Mouse (Mus musculus): ENCODE data around the gene Tvp23b. TPM values are rescaled to one million over a fixed set of nuclear protein-coding genes. Genes with fewer than 3 reads are reported as not detected.

Gene Tvp23b
- polyA plus RNA-seq, 1 experiment from 2014 or later, result 35.0 TPM

- no peak overlapping the region for H3K4me3 ChIP-seq
- H3K36me3 ChIP-seq, result no peaks in the 10 kb centered on the region
- no peak overlapping the region for H3K4me2 ChIP-seq
- no peak overlapping the region for H3K27ac ChIP-seq
- no peaks in the 10 kb centered on the region for H3K9me3 ChIP-seq (replicated peaks)
- peaks cover 4% of the 10 kb centered on the region; the same call in 1 of the 2 replicates for H3K4me1 ChIP-seq
- 72% methylated on average over 5 of the region's 5 CpGs for WGBS (ENCODE audit: insufficient replicate concordance)
- no peak for ATAC-seq
- no peak overlapping the region for H3K9ac ChIP-seq
- peaks cover 17% of the 10 kb centered on the region for H3K27me3 ChIP-seq (replicated peaks)
These were observed 10.1 kb upstream of the Tvp23b start for GRCm38 (mm10) chr11:62869201-62869600.

DNA sequence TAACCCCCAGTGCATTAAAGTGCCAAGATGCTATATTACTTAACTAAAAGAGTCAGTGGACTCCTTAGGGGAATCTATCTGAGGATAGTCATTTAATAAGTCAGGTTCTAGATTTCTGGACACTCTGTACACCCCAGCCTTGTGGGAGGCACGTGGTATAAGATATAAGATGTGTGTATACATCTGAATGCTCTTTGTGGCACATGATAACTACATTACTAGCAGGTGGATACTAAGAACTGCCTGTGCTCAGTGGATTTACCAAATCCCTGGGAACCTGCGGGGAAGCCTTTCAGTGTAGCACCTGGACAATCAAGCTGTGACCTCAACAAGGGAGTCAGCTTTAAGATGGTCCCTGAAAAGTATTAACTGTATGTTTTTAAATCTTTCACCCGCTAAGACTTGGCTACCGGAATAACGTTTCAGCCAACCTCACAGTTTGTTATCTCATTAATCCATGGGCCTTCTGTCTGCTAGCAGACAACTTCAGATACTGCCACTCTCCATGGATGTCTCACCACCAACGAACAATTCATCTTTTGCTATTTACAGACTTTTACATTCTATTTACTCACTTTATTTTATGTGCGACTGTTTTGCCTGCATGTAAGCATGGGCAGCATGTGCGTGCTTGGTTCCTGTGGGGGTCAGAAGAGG, 9.4 kb upstream of the Tvp23b start:
- ATAC-seq, result no peak; the same call in 1 of the 2 replicates
- WGBS (ENCODE audit: insufficient replicate concordance), result 52% methylated on average over 8 of the region's 8 CpGs
- Histone ChIP-seq H3K9me3 (replicated peaks) (no peaks in the 10 kb centered on the region), H3K27me3 (replicated peaks) (peaks cover 14% of the 10 kb centered on the region), H3K4me2 (no peak overlapping the region), H3K4me1 (peaks cover 4% of the 10 kb centered on the region; the same call in 1 of the 2 replicates), H3K27ac (no peak overlapping the region), H3K9ac (no peak overlapping the region), H3K4me3 (no peak overlapping the region), H3K36me3 (no peaks in the 10 kb centered on the region)

DNA sequence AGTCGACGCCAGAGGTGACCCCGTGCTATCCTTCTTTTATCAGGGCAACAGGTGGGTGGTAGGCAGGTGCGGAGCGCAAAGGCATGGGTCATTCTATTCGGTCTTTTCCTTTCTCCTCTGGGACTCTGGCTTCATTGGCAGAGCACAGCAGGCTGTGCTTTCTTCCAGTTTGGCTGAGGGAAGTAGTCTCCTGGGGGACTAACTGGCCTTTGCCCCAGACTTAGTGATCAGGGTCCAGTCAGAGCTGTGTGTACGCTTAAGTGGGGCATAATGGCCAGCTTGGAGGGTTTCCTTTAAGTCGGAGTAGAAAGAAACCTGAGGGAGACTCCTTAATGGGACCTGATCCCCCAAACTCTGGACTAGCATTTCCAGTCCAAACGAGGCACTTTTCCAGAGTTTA, 5.8 kb upstream of the Tvp23b start:
- 65% methylated on average over 9 of the region's 9 CpGs for WGBS (ENCODE audit: insufficient replicate concordance)
- Histone ChIP-seq H3K4me3 (no peak overlapping the region), H3K4me1 (peaks cover 4% of the 10 kb centered on the region; the same call in 1 of the 2 replicates), H3K27me3 (replicated peaks) (peaks cover 6% of the 10 kb centered on the region), H3K27ac (no peak overlapping the region), H3K9me3 (replicated peaks) (no peaks in the 10 kb centered on the region), H3K9ac (no peak overlapping the region), H3K36me3 (no peaks in the 10 kb centered on the region), H3K4me2 (no peak overlapping the region)
- ATAC-seq, result no peak

GRCm38 (mm10) chr11:62875696-62876095, 3.6 kb upstream of the Tvp23b start:
- no peak overlapping the region for H3K4me3 ChIP-seq
- peaks cover 12% of the 10 kb centered on the region for H3K4me1 ChIP-seq
- H3K27me3 ChIP-seq (replicated peaks), result peaks cover 6% of the 10 kb centered on the region
- no peaks in the 10 kb centered on the region for H3K9me3 ChIP-seq (replicated peaks)
- H3K9ac ChIP-seq, result no peak overlapping the region
- H3K4me2 ChIP-seq, result no peak overlapping the region
- no peaks in the 10 kb centered on the region for H3K36me3 ChIP-seq
- ATAC-seq, result no peak
- no peak overlapping the region for H3K27ac ChIP-seq
- 76% methylated on average over 1 of the region's 1 CpGs for WGBS (ENCODE audit: insufficient replicate concordance)

GRCm38 (mm10) chr11:62876445-62876844, 2.8 kb upstream of the Tvp23b start:
- Histone ChIP-seq H3K4me3 (no peak overlapping the region), H3K9me3 (replicated peaks) (no peaks in the 10 kb centered on the region), H3K4me1 (peaks cover 14% of the 10 kb centered on the region), H3K27ac (no peak overlapping the region), H3K9ac (no peak overlapping the region), H3K36me3 (no peaks in the 10 kb centered on the region), H3K4me2 (no peak overlapping the region), H3K27me3 (replicated peaks) (peaks cover 6% of the 10 kb centered on the region)
- 63% methylated on average over 4 of the region's 4 CpGs for WGBS (ENCODE audit: insufficient replicate concordance)
- no peak for ATAC-seq

- H3K36me3 ChIP-seq, result peaks cover 4% of the 10 kb centered on the region
- no peak overlapping the region for H3K4me2 ChIP-seq
- H3K9me3 ChIP-seq (replicated peaks), result no peaks in the 10 kb centered on the region
- WGBS (ENCODE audit: insufficient replicate concordance), result 81% methylated on average over 1 of the region's 1 CpGs
- H3K27me3 ChIP-seq (replicated peaks), result peaks cover 6% of the 10 kb centered on the region
- ATAC-seq, result no peak
- no peak overlapping the region for H3K27ac ChIP-seq
- peaks cover 14% of the 10 kb centered on the region for H3K4me1 ChIP-seq
- H3K4me3 ChIP-seq, result no peak overlapping the region
- no peak overlapping the region for H3K9ac ChIP-seq
These were observed 1.9 kb upstream of the Tvp23b start for GRCm38 (mm10) chr11:62877391-62877790.

DNA sequence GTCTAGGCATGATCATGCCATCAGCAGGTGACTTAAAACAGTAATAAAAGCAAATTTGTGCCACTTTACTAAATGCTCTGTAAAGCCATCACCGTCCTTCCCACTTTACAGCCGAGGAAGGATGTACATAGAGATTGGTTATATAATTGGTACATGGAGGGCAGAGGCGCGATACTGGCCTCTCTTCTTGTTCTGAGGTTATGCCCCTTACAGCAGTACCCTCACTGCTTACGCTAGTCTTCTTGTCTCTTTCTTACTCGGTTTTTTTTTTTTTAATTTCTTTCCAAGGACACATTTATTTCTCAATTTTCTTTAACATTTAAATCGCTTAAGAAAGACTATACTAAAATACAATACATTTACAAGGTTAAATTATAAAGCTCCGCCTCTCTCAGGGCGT, 527 bp upstream of the Tvp23b start:
- peak overlapping the region; percentile 51; the same call in 1 of the 2 replicates for H3K9ac ChIP-seq
- peaks cover 11% of the 10 kb centered on the region for H3K36me3 ChIP-seq
- H3K9me3 ChIP-seq (replicated peaks), result no peaks in the 10 kb centered on the region
- peaks cover 23% of the 10 kb centered on the region for H3K4me1 ChIP-seq
- H3K4me2 ChIP-seq, result peak overlapping the region; percentile 94
- WGBS (ENCODE audit: insufficient replicate concordance), result 22% methylated on average over 9 of the region's 9 CpGs
- H3K27me3 ChIP-seq (replicated peaks), result no peaks in the 10 kb centered on the region
- H3K27ac ChIP-seq, result no peak overlapping the region
- ATAC-seq, result no peak
- peak overlapping the region; percentile 78 for H3K4me3 ChIP-seq

DNA sequence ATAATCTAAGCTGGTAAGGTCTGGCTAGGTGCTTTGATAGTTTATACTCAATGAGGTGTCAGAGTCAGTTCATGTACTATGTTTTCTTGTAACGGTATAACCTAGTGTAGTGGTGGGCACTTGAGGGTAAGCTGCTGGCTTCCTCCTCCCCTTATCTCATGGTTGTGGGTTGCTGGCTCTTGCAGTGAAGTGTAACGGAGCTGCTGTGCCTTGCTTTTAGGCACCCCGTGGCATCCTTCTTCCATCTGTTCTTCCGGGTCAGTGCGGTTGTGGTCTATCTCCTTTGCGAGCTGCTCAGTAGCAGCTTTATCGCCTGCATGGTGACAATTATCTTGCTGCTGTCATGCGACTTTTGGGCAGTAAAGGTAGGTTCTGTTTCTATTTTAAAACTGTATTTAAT, 4.2 kb downstream of the Tvp23b start:
- H3K9me3 ChIP-seq (replicated peaks), result no peaks in the 10 kb centered on the region
- H3K27me3 ChIP-seq (replicated peaks), result no peaks in the 10 kb centered on the region
- peaks cover 28% of the 10 kb centered on the region for H3K4me1 ChIP-seq
- H3K4me2 ChIP-seq, result peak overlapping the region; percentile 36
- no peak overlapping the region for H3K4me3 ChIP-seq
- WGBS (ENCODE audit: insufficient replicate concordance), result 33% methylated on average over 8 of the region's 8 CpGs
- peaks cover 53% of the 10 kb centered on the region for H3K36me3 ChIP-seq
- no peak overlapping the region for H3K27ac ChIP-seq
- no peak overlapping the region for H3K9ac ChIP-seq
- ATAC-seq, result no peak

DNA sequence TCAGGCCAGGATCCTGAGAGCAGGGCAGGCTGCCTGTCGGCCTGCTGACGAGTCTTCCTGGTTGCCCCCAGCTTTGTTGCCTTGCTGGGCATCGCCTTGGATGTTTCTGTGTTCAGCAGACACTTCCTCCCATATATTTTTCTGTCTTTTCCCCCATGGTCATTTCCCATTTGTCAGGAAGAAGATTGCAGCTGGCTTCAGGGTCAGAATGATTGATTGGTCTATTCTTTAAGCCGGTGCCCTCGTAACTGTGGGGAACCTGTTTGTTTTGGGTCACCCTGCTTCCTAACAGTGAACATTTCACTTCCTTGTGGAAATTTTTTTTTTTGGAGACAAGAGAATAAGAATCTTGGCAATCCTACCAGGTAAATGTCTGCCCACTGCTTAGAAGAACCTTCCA, 6.1 kb downstream of the Tvp23b start:
- H3K9me3 ChIP-seq (replicated peaks), result no peaks in the 10 kb centered on the region
- WGBS (ENCODE audit: insufficient replicate concordance), result 76% methylated on average over 5 of the region's 5 CpGs
- ATAC-seq, result no peak
- H3K4me2 ChIP-seq, result no peak overlapping the region
- H3K27ac ChIP-seq, result no peak overlapping the region
- no peak overlapping the region for H3K4me3 ChIP-seq
- H3K4me1 ChIP-seq, result peaks cover 30% of the 10 kb centered on the region
- peaks cover 69% of the 10 kb centered on the region for H3K36me3 ChIP-seq
- no peaks in the 10 kb centered on the region for H3K27me3 ChIP-seq (replicated peaks)
- no peak overlapping the region for H3K9ac ChIP-seq

- Histone ChIP-seq H3K4me2 (no peak overlapping the region), H3K27me3 (replicated peaks) (no peaks in the 10 kb centered on the region), H3K9me3 (replicated peaks) (no peaks in the 10 kb centered on the region), H3K36me3 (peaks cover 75% of the 10 kb centered on the region), H3K27ac (no peak overlapping the region), H3K4me3 (no peak overlapping the region), H3K9ac (no peak overlapping the region), H3K4me1 (peaks cover 11% of the 10 kb centered on the region; the same call in 1 of the 2 replicates)
- ATAC-seq, result no peak
- WGBS (ENCODE audit: insufficient replicate concordance), result 91% methylated on average over 4 of the region's 4 CpGs
These were observed 11.5 kb downstream of the Tvp23b start for GRCm38 (mm10) chr11:62890796-62891195.

DNA sequence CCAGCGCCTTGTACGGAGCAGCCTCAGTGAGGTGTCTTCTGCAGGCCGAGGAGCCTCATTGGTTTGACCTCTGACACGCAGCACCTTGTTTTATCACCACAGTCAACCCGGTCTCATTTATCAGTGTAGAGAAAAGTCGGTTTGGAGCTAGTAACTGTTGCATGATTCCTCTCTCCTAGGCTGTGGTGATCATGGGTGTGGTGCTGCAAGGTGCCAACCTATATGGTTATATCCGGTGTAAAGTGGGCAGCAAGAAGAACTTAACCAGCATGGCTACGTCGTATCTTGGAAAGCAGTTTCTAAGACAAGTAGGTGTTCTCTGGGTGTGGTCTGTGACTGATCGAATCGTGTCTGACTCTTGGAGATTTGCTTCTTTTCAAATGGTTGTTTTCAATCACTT, 12.5 kb downstream of the Tvp23b start:
- no peaks in the 10 kb centered on the region for H3K9me3 ChIP-seq (replicated peaks)
- ATAC-seq, result no peak
- H3K4me1 ChIP-seq, result peaks cover 11% of the 10 kb centered on the region; the same call in 1 of the 2 replicates
- H3K27me3 ChIP-seq (replicated peaks), result no peaks in the 10 kb centered on the region
- H3K36me3 ChIP-seq, result peaks cover 74% of the 10 kb centered on the region
- H3K9ac ChIP-seq, result no peak overlapping the region
- H3K4me2 ChIP-seq, result no peak overlapping the region
- no peak overlapping the region for H3K4me3 ChIP-seq
- WGBS (ENCODE audit: insufficient replicate concordance), result 80% methylated on average over 11 of the region's 11 CpGs
- H3K27ac ChIP-seq, result no peak overlapping the region

- H3K9me3 ChIP-seq (replicated peaks), result no peaks in the 10 kb centered on the region
- 29% methylated on average over 12 of the region's 12 CpGs for WGBS (ENCODE audit: insufficient replicate concordance)
- H3K27me3 ChIP-seq (replicated peaks), result no peaks in the 10 kb centered on the region
- no peak for ATAC-seq
- H3K4me3 ChIP-seq, result no peak overlapping the region
- no peak overlapping the region for H3K4me2 ChIP-seq
- H3K27ac ChIP-seq, result no peak overlapping the region
- no peaks in the 10 kb centered on the region for H3K4me1 ChIP-seq
- H3K9ac ChIP-seq, result no peak overlapping the region
- no peaks in the 10 kb centered on the region for H3K36me3 ChIP-seq
These were observed 22.6 kb downstream of the Tvp23b start for GRCm38 (mm10) chr11:62901699-62902323.
